In the genomic region with DNA sequence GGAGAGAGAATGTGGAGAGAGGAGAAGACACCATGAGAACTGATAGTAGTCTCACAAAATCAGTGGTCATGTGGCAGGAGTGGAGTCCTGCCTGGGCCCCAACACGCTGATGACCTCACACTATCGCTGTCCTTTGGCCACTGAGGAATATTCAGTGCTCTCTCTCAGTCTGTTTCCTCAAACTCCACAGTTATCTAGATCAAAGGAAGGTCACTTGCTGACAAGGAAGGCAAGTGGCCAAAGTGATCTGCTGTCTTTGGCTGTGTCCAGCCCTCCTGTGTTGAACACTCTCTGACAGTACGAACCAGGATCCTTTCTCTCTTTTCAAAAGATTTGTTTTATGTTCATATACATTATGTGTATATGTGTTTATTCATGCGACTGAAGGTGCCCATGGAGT, we compare ENCODE assay signal across 13 mouse cellular contexts. TPM values are rescaled to one million over a fixed set of nuclear protein-coding genes. Genes with fewer than 3 reads are reported as not detected.
A peak's percentile ranks its signal among the peaks of the same experiment; 100 is the strongest.
DNase-seq lines count a peak whose midpoint lies in the region.
"Had no signal": no experiment of that assay in that cellular context is flagged by ENCODE, and none has a peak within 500 bp of the region (broad histone marks: within the 10 kb centered on the region; RNA-seq: fewer than 3 reads in every experiment).

No protein-coding gene starts in this region.

- DNase-seq in adrenal gland, adult 2 months, result peak; percentile 58
- no peak for DNase-seq in adrenal gland, postnatal 10 days
- peak; percentile 24 to 30 for DNase-seq in adrenal gland, postnatal 36 days
- DNase-seq in adrenal gland, postnatal 4 days (ENCODE audit: low spot score in 2 of 2), result no peak
- DNase-seq: adrenal gland, postnatal 14 days; cerebellum, adult 11 months; cerebellum, adult 18-20 months; cerebellum, adult 8-10 months; cerebellum, adult 9-11 months; cerebellum, postnatal 14 days; cerebellum, postnatal 36 days; embryo, embryonic 11 days; gastrocnemius, adult 2 months had no signal

RNA-seq across cellular contexts. Expression of gene Atxn10, which starts 12.8 kb away (rescaled TPM):
- total RNA-seq in adrenal gland, adult 2 months (2021), result 100 to 1,000 TPM; 127 to 130 TPM
- 202 and 215 TPM in 2 replicates for polyA plus RNA-seq in adrenal gland, adult 2 months (2012; rRNA removed)
- 100 to 1,000 TPM; 107 to 110 TPM for total RNA-seq in adrenal gland, postnatal 10 days (2021)
- 100 to 1,000 TPM; 120 to 137 TPM for total RNA-seq in adrenal gland, postnatal 36 days (2021)
- 100 to 1,000 TPM; 149 to 156 TPM for total RNA-seq in adrenal gland, postnatal 4 days (2021)

Comparison
In these comparisons a context has a peak if more than half of its experiments do, and no peak if none do; other contexts are left out.
1. DNase-seq: peak in adrenal gland, adult 2 months (single experiment) and adrenal gland, postnatal 36 days (2 of 2); none in adrenal gland, postnatal 10 days (single experiment) and adrenal gland, postnatal 4 days (0 of 2).